Mouse (Mus musculus): Measurements from ENCODE around the gene Gm43191. TPM values are rescaled to one million over a fixed set of nuclear protein-coding genes. Genes with fewer than 3 reads are reported as not detected.
"Not testable (repeated sequence)": the region's sequence is repeated elsewhere in the genome, so short reads cannot be mapped to it uniquely, and the experiment has no call there.

Gene Gm43191
- polyA plus RNA-seq, 1 experiment from 2014 or later, result not detected

DNA sequence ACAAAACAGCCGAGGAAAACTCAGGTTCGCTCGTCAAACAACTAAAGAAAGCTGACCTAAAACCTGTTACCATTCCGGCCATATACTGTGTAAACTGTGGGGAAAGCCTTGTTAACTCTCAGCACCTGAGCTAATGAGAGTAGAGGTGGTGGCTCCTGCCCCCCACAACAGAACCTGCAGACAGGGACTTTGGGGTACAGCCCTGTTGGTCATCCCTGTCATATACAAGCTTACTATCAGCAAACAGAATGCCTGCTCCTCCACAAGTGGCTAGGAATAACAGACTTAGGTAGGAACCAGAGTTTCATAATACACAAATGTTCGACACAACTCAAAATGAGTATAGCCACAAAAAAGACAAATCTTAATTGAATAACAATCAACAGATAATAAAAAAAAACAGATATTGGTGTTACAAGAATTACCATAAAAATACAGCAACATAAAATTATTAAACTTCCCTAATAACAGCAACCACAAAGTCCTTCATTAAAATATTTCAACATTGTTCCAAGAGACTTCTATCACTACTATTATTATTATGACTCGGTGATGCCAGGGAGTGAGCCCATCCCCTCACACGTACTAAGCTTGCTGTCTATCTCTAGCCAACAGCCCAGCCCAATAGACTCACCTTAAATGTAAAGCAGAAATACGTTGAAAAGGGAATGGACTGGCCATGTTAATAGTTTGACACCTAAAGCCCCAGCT lies 14.1 kb upstream of the Gm43191 start:
- DNase-seq (ENCODE audit: low spot score) (no peak), ATAC-seq (ENCODE audit: low FRiP score, low TSS enrichment) (no peak)
- 73% methylated on average over 8 of the region's 8 CpGs for WGBS
- Histone ChIP-seq H3K4me1 (replicated peaks; ENCODE audit: control insufficient read depth, insufficient read depth) (no peaks in the 10 kb centered on the region), H3K9ac (ENCODE audit: low read length) (no peak overlapping the region), H3K9me3 (ENCODE audit: control insufficient read depth, low read length) (no peaks in the 10 kb centered on the region), H3K27me3 (ENCODE audit: control insufficient read depth, insufficient read depth, low read length) (no peaks in the 10 kb centered on the region), H3K36me3 (ENCODE audit: control insufficient read depth, insufficient read depth, low read length) (peaks cover 2% of the 10 kb centered on the region; the same call in 1 of the 2 replicates), H3K4me2 (replicated peaks; ENCODE audit: low read depth) (no peak overlapping the region), H3K4me3 (ENCODE audit: low read depth, low read length) (no peak overlapping the region), H3K27ac (replicated peaks) (no peak overlapping the region)
- TF ChIP-seq EP300 (optimal IDR thresholded peaks at IDR 0.05) (no peak), CTCF (IDR thresholded peaks at IDR 0.05; ENCODE audit: low read depth) (no peak)

- no peak overlapping the region for H3K4me2 ChIP-seq (replicated peaks; ENCODE audit: low read depth)
- no peak overlapping the region for H3K4me3 ChIP-seq (ENCODE audit: low read depth, low read length)
- 88% methylated on average over 3 of the region's 3 CpGs for WGBS
- H3K9ac ChIP-seq (ENCODE audit: low read length), result no peak overlapping the region
- no peaks in the 10 kb centered on the region for H3K9me3 ChIP-seq (ENCODE audit: control insufficient read depth, low read length)
- no peaks in the 10 kb centered on the region for H3K27me3 ChIP-seq (ENCODE audit: control insufficient read depth, insufficient read depth, low read length)
- ATAC-seq (ENCODE audit: low FRiP score, low TSS enrichment) (no peak), DNase-seq (ENCODE audit: low spot score) (no peak)
- H3K36me3 ChIP-seq (ENCODE audit: control insufficient read depth, insufficient read depth, low read length), result no peaks in the 10 kb centered on the region; the same call in 1 of the 2 replicates
- no peak for TF ChIP-seq EP300 (optimal IDR thresholded peaks at IDR 0.05)
- no peak for TF ChIP-seq CTCF (IDR thresholded peaks at IDR 0.05; ENCODE audit: low read depth)
- H3K27ac ChIP-seq (replicated peaks), result no peak overlapping the region
- H3K4me1 ChIP-seq (replicated peaks; ENCODE audit: control insufficient read depth, insufficient read depth), result no peaks in the 10 kb centered on the region
These were observed 13.3 kb upstream of the Gm43191 start for GRCm38 (mm10) chr3:116694312-116694711.

- 90% methylated on average over 9 of the region's 9 CpGs for WGBS
- not testable (repeated sequence) for H3K9ac ChIP-seq (ENCODE audit: low read length); H3K4me3 ChIP-seq (ENCODE audit: low read depth, low read length); H3K9me3 ChIP-seq (ENCODE audit: control insufficient read depth, low read length); H3K27me3 ChIP-seq (ENCODE audit: control insufficient read depth, insufficient read depth, low read length); H3K36me3 ChIP-seq (ENCODE audit: control insufficient read depth, insufficient read depth, low read length); H3K4me1 ChIP-seq (replicated peaks; ENCODE audit: control insufficient read depth, insufficient read depth); ATAC-seq (ENCODE audit: low FRiP score, low TSS enrichment); H3K27ac ChIP-seq (replicated peaks); H3K4me2 ChIP-seq (replicated peaks; ENCODE audit: low read depth); DNase-seq (ENCODE audit: low spot score)
These were observed 16.8 kb downstream of the Gm43191 start for GRCm38 (mm10) chr3:116664281-116664680.

DNA sequence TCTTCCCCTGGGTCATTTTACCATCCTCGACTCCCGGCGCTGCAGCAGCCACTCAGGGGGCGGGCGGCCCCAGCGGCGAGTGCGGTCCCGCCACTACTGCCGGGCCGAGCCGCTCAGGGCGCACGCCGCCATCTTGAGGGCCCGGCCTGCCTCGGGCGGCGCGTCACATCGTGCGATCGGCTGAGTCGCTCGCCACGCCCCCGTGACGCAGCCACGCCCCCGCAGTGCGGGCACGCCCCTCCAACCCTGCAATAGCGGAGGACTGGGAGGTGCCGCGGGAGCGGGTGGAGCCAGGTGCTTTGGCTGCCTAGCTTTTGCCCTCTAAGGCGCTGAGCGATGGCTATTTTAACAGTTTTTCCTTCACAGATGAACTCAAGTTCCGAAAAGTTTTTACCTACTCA lies 18.6 kb downstream of the Gm43191 start, which contains the start of gene Mfsd14a:
TSS of gene Mfsd14a (minus strand) at position 215 of the 401 bp plus-strand sequence.
- H3K4me2 ChIP-seq (replicated peaks; ENCODE audit: low read depth), result peak within 1 kb of the TSS; percentile 63
- H3K27me3 ChIP-seq (ENCODE audit: control insufficient read depth, insufficient read depth, low read length), result no peaks in the 10 kb centered on the region
- H3K27ac ChIP-seq (replicated peaks), result peak within 1 kb of the TSS; percentile 97
- peak; percentile 99 for DNase-seq (ENCODE audit: low spot score)
- H3K36me3 ChIP-seq (ENCODE audit: control insufficient read depth, insufficient read depth, low read length), result no peaks in the 10 kb centered on the region
- TF ChIP-seq EP300 (optimal IDR thresholded peaks at IDR 0.05), result no peak
- peak; percentile 8; the same call in 1 of the 2 replicates for TF ChIP-seq CTCF (IDR thresholded peaks at IDR 0.05; ENCODE audit: low read depth)
- peak; percentile 99 for ATAC-seq (ENCODE audit: low FRiP score, low TSS enrichment)
- peak within 1 kb of the TSS; percentile 95 for H3K9ac ChIP-seq (ENCODE audit: low read length)
- WGBS, result 1% methylated on average over 36 of the region's 39 CpGs
- no peaks in the 10 kb centered on the region for H3K9me3 ChIP-seq (ENCODE audit: control insufficient read depth, low read length)
- H3K4me3 ChIP-seq (ENCODE audit: low read depth, low read length), result peak within 1 kb of the TSS; percentile 95
- H3K4me1 ChIP-seq (replicated peaks; ENCODE audit: control insufficient read depth, insufficient read depth), result peaks cover 3% of the 10 kb centered on the region; the same call in 1 of the 2 replicates

GRCm38 (mm10) chr3:116661870-116662414 lies 19.1 kb downstream of the Gm43191 start:
- Histone ChIP-seq H3K4me2 (replicated peaks; ENCODE audit: low read depth) (peak overlapping the region; percentile 63), H3K9ac (ENCODE audit: low read length) (peak overlapping the region; percentile 95), H3K27me3 (ENCODE audit: control insufficient read depth, insufficient read depth, low read length) (no peaks in the 10 kb centered on the region), H3K4me3 (ENCODE audit: low read depth, low read length) (peak overlapping the region; percentile 95), H3K27ac (replicated peaks) (peak overlapping the region; percentile 97), H3K4me1 (replicated peaks; ENCODE audit: control insufficient read depth, insufficient read depth) (peaks cover 3% of the 10 kb centered on the region; the same call in 1 of the 2 replicates), H3K9me3 (ENCODE audit: control insufficient read depth, low read length) (no peaks in the 10 kb centered on the region), H3K36me3 (ENCODE audit: control insufficient read depth, insufficient read depth, low read length) (no peaks in the 10 kb centered on the region)
- ATAC-seq (ENCODE audit: low FRiP score, low TSS enrichment) (peak; percentile 88), DNase-seq (ENCODE audit: low spot score) (no peak)
- under 1% methylated on average over 39 of the region's 68 CpGs for WGBS
- TF ChIP-seq CTCF (IDR thresholded peaks at IDR 0.05; ENCODE audit: low read depth) (no peak), EP300 (optimal IDR thresholded peaks at IDR 0.05) (no peak)

DNA sequence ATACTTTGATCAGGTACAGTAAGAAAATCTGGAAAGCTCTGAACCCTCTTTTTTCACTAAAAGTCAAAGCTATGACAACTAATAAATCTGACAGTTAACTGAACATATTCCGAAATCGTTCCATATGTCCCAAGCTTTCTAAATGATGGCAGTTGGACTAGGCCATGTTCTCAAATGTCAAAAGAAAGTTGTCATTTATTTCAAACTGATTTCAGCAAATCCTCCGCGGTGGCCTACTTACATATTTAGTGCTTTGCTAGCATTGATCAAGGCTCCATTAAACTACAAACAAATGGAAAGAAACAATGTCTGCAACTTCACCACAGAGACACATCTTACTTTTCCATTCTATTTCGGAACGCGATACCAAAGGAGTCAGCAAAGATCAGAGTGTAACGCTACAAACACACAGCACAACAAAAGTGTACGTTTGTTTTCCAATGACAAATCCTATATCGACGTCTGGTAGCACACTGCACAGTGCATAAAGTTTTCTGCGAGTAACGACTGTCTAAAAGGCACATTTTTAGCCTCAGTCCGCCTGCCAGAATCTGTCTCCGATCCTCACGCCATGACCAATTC lies 19.7 kb downstream of the Gm43191 start:
- Histone ChIP-seq H3K27ac (replicated peaks) (peak overlapping the region; percentile 97), H3K36me3 (ENCODE audit: control insufficient read depth, insufficient read depth, low read length) (no peaks in the 10 kb centered on the region), H3K9me3 (ENCODE audit: control insufficient read depth, low read length) (no peaks in the 10 kb centered on the region), H3K9ac (ENCODE audit: low read length) (peak overlapping the region; percentile 95), H3K27me3 (ENCODE audit: control insufficient read depth, insufficient read depth, low read length) (no peaks in the 10 kb centered on the region), H3K4me2 (replicated peaks; ENCODE audit: low read depth) (peak overlapping the region; percentile 63), H3K4me3 (ENCODE audit: low read depth, low read length) (peak overlapping the region; percentile 95), H3K4me1 (replicated peaks; ENCODE audit: control insufficient read depth, insufficient read depth) (peaks cover 3% of the 10 kb centered on the region; the same call in 1 of the 2 replicates)
- DNase-seq (ENCODE audit: low spot score) (no peak), ATAC-seq (ENCODE audit: low FRiP score, low TSS enrichment) (no peak)
- WGBS, result 2% methylated on average over 16 of the region's 16 CpGs
- TF ChIP-seq CTCF (IDR thresholded peaks at IDR 0.05; ENCODE audit: low read depth), result no peak
- TF ChIP-seq EP300 (optimal IDR thresholded peaks at IDR 0.05), result no peak

Data from stomach, postnatal 0 days (tissue).